Mouse (Mus musculus) frontal cortex, postnatal 10 days (tissue): ENCODE results near the gene Hnrnpu.

Source experiments
- DNase-seq, 2 experiments: peaks; one replicate each; pipeline ENCODE4 v3.0.0; 2022; ENCODE audit warnings: low spot score in 2 of 2, mixed read lengths in 1 of 2

Hnrnpu gene

GRCm38 (mm10) chr1:178341435-178341834, 3.8 kb upstream of the Hnrnpu start:
- no peak for DNase-seq

GRCm38 (mm10) chr1:178340213-178340612, 2.6 kb upstream of the Hnrnpu start:
- no peak for DNase-seq

- no peak for DNase-seq
Observed at GRCm38 (mm10) chr1:178338318-178338641, 683 bp upstream of the Hnrnpu start.

DNA sequence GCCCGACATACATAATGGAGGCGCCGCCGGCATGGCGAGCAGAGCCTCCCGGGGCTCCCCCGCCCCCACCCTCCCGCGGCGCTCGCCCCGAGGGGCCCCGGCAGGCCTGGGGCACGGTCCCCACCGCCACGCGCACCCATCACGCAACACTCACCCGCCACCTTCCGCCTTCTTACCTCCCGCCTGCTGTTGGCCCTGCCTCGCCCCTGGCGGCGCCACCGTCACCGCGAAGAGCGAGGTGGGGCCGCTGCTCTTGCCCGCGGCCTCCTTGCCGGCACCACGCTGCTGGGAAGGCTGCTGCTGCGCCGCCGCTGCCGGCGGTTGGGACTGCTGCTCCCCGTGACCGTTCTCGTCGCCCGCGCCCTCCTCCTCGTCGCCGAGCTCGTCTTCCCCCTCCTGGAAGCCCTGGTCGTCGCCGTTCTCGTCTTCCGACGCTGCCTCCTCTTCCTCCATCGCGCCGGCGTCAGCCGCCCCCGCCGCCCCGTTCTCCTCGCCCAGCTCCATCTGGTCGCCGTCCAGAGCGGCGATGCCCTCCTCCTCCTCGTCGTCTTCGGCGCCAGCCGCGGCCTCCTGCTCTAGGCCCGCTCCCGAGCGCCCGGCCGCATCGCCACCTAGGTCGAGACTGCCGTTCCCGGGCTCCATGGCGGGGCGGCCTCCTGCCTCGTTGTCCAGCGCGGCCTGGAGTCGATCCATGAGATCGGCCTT, 668 bp downstream of the Hnrnpu start:
- peak in 1 of 2 experiments; percentile 54 for DNase-seq

DNA sequence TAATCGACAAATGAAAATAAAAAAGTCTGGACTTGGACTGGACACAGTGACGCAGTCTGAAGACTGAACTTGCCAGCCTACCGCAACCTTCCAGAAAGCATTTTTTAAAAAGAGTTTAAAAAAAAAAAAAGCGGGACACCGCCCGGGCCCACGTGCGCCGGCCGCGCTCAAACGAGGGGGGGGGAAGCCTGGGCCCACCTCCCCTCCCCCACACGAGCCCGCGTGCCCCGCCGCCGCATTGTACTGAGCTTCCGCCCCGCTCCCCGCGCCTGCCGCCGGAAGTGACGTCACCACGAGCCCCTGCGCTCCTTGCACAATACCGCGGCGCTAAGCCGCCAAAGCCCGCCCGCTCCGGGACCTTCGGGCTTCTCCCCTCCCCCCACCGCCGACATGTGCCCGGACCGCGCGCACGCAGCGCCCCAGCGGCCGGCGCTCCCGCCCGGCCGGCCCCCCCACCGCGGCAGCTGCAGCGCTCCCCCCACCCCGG, 1.3 kb downstream of the Hnrnpu start:
- peak; percentile 89 to 93 for DNase-seq

DNA sequence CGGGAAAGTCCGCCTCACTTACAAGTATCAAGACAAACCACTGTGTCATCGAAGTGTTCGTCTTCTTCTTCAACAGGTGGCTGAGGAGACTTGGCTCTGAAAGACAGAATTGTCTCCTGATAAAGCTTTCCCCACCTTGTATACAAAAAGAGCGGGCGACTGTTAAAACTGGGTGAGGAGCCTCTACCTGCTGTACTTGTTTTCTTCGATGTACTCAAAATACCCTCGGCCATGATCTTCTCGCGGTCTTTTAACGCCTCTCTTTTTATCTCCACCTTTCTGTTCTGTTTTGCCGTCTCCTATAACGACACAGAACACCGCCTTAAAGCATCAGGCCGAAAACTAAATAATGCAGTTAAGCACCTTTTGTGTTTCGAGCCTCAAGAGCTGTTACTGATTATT, 1.7 kb downstream of the Hnrnpu start:
- no peak for DNase-seq

DNA sequence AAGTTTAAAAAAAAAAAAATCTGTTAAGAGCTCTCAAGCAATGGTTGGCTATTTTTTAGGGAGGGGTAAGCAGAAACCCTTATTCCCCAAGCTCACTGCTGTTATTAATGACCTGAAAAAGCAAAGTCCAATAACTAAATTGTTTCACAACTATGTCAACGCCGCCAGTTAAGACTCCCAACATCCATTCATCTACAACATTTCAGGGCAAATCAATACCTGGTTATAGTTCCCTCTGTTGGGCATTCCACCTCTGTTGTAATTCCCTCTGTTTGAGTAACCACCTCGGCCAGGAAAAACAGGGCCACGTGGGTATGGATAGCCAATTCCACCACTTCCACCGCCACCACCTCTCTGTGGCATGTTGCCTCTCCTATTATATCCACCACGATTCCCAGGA, 7.7 kb downstream of the Hnrnpu start:
- no peak for DNase-seq

- DNase-seq, result no peak
Observed at GRCm38 (mm10) chr1:178329017-178329416, 8.6 kb downstream of the Hnrnpu start.

DNA sequence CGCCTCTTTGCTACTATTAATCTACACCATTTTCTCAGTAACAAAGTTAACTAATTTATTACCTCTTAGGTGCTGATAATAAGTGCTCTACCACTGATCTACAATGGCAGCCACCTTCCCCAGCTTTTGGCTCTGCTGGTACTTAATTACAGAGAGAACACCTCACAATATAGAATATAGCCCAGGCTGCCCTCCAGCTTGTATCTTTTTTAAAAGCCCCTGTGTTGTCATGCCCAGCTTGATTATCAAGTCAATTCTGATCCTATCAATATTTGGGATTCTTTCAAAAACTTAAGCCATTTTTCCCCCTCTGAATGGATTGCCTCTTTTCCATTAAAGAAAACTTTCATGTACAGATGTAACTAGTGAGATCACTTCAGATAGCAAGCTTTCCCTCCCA, 10.6 kb downstream of the Hnrnpu start:
- DNase-seq, result no peak

GRCm38 (mm10) chr1:178326357-178326756, 11.2 kb downstream of the Hnrnpu start:
- no peak for DNase-seq

DNA sequence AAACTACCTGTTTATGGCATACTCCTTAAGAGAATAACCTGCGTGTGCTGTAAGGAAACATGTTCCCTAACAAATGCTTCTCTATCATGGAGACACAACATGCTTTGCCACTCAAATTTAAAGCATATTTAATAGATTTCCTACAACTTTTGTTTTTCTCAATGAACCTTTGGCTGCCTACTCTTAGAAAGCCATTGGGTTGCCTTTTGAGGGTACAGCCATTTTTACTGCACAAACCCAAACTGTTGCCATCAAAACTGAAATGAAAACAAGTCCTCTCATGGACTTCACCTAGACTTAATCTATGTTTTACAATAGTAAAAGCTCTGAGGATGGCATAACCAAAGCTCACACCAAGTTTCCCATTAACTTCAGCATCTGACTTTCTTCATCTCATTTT, 13.0 kb downstream of the Hnrnpu start:
- no peak for DNase-seq

- no peak for DNase-seq
Observed at GRCm38 (mm10) chr1:178323235-178323634, 14.4 kb downstream of the Hnrnpu start.

DNA sequence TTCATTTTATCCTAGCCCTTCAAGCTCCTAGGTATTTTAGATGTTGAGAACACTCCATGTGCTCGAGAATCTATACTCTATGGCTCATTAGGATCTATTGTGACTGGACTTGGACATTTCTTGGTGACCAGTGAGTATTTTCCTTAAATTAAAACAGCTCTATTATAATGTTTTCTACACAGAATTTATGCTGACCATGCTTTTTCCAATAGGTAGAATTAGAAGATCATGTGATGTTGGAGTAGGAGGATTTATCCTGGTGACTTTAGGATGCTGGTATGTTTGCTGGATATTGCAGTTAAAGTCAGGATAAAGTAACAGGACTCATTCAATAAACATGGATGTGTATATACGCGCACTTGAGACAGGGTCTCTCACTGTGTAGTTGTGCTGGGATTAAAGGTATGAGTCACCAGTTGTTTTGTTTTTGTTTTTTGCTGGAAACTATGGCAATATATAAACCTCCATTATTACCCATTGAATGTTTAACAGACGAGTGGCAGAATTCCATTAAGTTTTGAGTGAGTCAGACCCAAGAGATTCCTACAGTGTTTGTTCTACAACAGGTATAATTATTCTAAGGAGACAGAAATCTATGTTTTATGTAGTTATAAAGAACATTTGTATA, 15.8 kb downstream of the Hnrnpu start:
- no peak for DNase-seq

DNA sequence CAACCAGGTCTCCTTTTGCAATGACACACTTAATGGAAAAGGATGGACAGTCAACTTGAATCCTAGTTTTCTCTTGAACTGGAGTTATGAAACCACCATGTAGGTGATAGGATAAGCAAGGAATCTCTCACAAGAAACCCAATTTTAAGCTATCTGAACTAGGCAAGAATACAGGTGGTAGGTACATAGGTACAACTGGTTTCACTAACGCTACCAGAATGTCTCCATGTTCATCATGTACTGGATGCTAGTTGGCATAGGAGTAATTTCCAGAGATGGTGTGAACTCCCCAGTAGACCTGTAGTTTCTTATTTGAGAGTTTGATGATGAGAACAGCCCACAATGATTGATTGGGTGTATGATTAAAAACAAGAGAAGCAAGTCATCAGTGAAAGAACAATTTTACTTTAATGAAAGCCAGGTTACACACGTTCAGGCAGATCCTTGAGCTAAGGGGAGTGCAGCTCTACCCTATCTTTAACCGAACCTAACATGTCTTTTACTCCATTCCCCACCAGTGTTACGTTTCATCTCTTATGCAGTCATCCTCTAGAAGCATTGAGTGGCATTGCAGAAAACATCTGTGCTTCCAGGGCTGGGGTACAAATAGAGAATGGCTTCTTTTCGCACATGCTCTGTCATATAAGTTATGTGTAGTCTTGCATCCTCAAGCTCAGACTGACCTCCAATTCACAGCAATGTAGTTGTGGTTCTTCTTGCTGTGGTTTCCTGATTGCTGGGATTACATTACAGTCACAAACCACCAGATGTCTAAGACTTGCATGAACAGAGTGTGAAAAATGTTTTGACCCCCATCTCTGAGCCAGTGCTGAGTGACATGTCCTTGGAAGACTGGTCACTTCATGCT, 16.6 kb downstream of the Hnrnpu start:
- DNase-seq, result no peak

- DNase-seq, result no peak
Observed at GRCm38 (mm10) chr1:178320038-178320722, 17.4 kb downstream of the Hnrnpu start.

GRCm38 (mm10) chr1:178319295-178320037, 18.1 kb downstream of the Hnrnpu start:
- DNase-seq, result no peak

DNA sequence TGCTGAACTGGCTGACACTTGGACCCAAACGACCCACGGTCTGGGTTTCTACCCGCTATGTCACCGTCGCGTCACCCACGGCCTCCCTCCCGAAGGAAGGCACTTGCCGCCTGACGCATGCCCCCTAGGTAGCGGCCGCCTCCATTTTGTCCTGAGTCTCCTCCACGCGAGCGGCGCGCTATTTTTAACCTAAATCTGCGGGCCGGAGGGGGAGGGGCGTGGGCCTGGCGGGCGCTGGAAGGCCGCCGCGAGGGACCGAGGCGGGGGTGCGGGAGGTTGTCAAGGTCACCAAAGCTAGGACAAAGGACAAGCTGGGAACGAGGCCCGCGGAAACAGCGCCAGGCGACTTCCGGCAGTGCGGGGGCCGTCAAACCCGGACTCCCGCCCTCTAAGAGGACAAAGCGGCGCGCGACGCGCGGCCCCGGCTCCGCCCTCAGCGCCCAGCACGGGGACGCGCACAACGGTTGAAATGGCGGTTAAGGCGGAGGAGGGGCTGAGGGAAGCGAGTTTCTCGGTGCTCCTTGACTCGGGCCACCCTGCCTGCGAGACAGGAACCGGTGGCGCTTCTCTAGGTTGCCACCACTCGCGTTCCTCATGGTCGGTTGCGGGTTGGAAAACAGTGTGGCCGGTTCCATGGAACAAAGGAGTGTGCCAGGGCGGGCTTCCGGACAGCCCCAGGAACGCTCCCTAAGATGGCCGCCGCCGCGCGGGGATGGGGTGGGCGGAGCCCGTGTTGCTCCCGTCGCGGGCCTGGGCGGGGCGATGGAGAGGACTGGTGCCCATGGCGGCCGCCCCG, 19.0 kb downstream of the Hnrnpu start, which contains the start of gene Cox20:
Gene Cox20, plus strand, starts transcription at position 742 of the 796 bp plus-strand sequence.
- DNase-seq, result peak; percentile 92 to 94

GRCm38 (mm10) chr1:178318002-178318388, 19.6 kb downstream of the Hnrnpu start:
- DNase-seq, result no peak

DNA sequence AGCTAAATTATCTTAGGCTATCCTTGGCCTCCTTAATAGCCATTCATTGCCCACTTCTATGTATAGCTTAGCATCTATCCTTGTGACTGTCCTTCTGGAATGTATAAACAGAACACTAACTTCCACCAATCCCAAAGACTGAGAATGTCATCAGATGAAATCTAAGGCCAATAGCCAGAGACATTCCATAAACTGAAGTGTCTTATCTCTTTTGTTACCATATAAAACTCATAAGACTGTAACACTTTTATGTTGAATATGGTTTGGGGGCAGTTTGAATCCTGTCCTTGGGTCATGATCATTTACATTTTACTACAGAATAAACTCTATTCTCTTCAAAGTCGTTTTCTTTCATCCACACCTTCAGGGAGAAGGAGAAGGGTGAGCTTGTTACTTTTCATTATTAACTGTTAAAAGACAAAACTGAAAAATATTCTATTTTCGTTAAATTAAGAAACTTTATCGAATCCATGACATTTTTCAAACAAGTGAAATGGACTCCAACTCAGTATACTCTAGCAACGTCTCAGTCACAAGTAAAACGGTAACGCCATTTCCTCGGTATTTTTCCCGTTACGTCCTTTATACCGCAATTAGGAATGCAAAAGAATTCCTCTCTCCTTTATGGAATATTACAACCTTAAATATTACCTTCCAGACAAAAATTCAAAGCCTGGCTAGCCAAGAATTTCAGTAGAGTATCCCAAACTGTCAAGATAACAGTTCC, 20.2 kb downstream of the Hnrnpu start:
- DNase-seq, result no peak

DNA sequence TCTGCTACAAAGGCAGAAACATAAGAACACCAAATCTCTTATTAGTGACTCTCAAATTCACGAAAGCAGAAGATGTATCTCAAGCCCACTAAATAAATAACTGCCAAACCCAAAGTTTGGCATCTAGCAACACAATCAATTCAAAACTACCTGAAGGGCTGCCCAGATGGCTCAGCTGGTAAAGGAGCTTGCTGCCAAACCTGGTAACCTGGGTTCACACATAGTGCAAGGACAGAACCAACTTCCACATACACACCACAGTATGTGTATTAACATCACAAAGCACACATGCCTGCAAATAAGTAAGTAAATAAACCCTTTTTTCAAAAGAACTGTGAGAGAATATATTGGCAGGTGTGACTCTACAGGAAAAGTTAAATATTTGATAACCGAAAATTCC, 23.4 kb downstream of the Hnrnpu start:
- no peak for DNase-seq
